Mouse (Mus musculus): ENCODE measurements at regions not wholly inside any gene's neighbourhood (a gene's known extent, or its start where the extent isn't known, plus 50 kb on each side); places are given as distances from the start of the nearest gene placed in this dataset.
"Not testable (repeated sequence)": the region's sequence is repeated elsewhere in the genome, so short reads cannot be mapped to it uniquely, and the experiment has no call there.

GRCm38 (mm10) chr16:12516834-12517685 lies 533.1 kb downstream of the Shisa9 start:
- DNase-seq (ENCODE audit: low spot score in 2 of 2) = no peak

- no peak for DNase-seq (ENCODE audit: low spot score in 2 of 2)
Observed at GRCm38 (mm10) chr16:12518264-12518663, 534.4 kb downstream of the Shisa9 start.

GRCm38 (mm10) chr16:12521711-12522476 lies 538.0 kb downstream of the Shisa9 start:
- DNase-seq (ENCODE audit: low spot score in 2 of 2) = peak; percentile 10 to 21

- no peak for DNase-seq (ENCODE audit: low spot score in 2 of 2)
Observed at GRCm38 (mm10) chr16:12548462-12548861, 561.0 kb upstream of the Ercc4 start.

GRCm38 (mm10) chr16:12588889-12589288 lies 520.6 kb upstream of the Ercc4 start:
- DNase-seq (ENCODE audit: low spot score in 2 of 2) = no peak

- DNase-seq (ENCODE audit: low spot score in 2 of 2) = no peak
Observed at GRCm38 (mm10) chr16:12608259-12608658, 501.2 kb upstream of the Ercc4 start.

GRCm38 (mm10) chr16:12611106-12611505 lies 498.4 kb upstream of the Ercc4 start:
- DNase-seq (ENCODE audit: low spot score in 2 of 2) = no peak

- no peak for DNase-seq (ENCODE audit: low spot score in 2 of 2)
Observed at GRCm38 (mm10) chr16:12617781-12618180, 491.7 kb upstream of the Ercc4 start.

- no peak for DNase-seq (ENCODE audit: low spot score in 2 of 2)
Observed at GRCm38 (mm10) chr16:12632533-12632932, 477.0 kb upstream of the Ercc4 start.

- DNase-seq (ENCODE audit: low spot score in 2 of 2) = peak; percentile 25 to 26
Observed at GRCm38 (mm10) chr16:12638971-12639640, 470.4 kb upstream of the Ercc4 start.

- DNase-seq (ENCODE audit: low spot score in 2 of 2) = no peak
Observed at GRCm38 (mm10) chr16:12643053-12643452, 466.4 kb upstream of the Ercc4 start.

GRCm38 (mm10) chr16:12644621-12645020 lies 464.9 kb upstream of the Ercc4 start:
- DNase-seq (ENCODE audit: low spot score in 2 of 2) = no peak

GRCm38 (mm10) chr16:12652180-12652579 lies 457.3 kb upstream of the Ercc4 start:
- no peak for DNase-seq (ENCODE audit: low spot score in 2 of 2)

GRCm38 (mm10) chr16:12673656-12674055 lies 435.8 kb upstream of the Ercc4 start:
- not testable (repeated sequence) for DNase-seq (ENCODE audit: low spot score in 2 of 2)

GRCm38 (mm10) chr16:12681474-12681873 lies 428.0 kb upstream of the Ercc4 start:
- DNase-seq (ENCODE audit: low spot score in 2 of 2) = no peak

GRCm38 (mm10) chr16:12685816-12686215 lies 423.7 kb upstream of the Ercc4 start:
- no peak for DNase-seq (ENCODE audit: low spot score in 2 of 2)

- DNase-seq (ENCODE audit: low spot score in 2 of 2) = no peak
Observed at GRCm38 (mm10) chr16:12691776-12692175, 417.7 kb upstream of the Ercc4 start.

- no peak for DNase-seq (ENCODE audit: low spot score in 2 of 2)
Observed at GRCm38 (mm10) chr16:12692739-12693292, 416.7 kb upstream of the Ercc4 start.

GRCm38 (mm10) chr16:12693346-12693745 lies 416.1 kb upstream of the Ercc4 start:
- DNase-seq (ENCODE audit: low spot score in 2 of 2) = no peak

- no peak for DNase-seq (ENCODE audit: low spot score in 2 of 2)
Observed at GRCm38 (mm10) chr16:12694646-12695045, 414.8 kb upstream of the Ercc4 start.

GRCm38 (mm10) chr16:12696939-12697621 lies 412.4 kb upstream of the Ercc4 start:
- no peak for DNase-seq (ENCODE audit: low spot score in 2 of 2)
